Mouse (Mus musculus) liver, embryonic 14.5 days (tissue): ENCODE results near the gene Auts2. TPM values are rescaled to one million over a fixed set of nuclear protein-coding genes. Genes with fewer than 3 reads are reported as not detected.

ENCODE experiments used
- ATAC-seq: fragments of 200-750 bp; cut with Nextera tagmentation; 2 replicates; pipeline ENCODE4 v1.8.0; 2017; ENCODE audit warnings: moderate number of reproducible peaks, mild to moderate bottlenecking, moderate library complexity; ENCODE audit not compliant: insufficient read depth
- DNase-seq, 3 experiments: peaks; one replicate each; pipeline ENCODE4 v3.0.0-alpha.2; 2012 to 2013; ENCODE audit warnings: low read depth in 3 of 3, low spot score in 3 of 3
- H3K27ac ChIP-seq: fragments of 300-500 bp; sonication (generic); 2 replicates; pipeline ENCODE4 v1.5.1; 2014; ENCODE audit warnings: moderate library complexity, mild to moderate bottlenecking, control low read depth, inconsistent platforms
- H3K27me3 ChIP-seq: fragments of 300-500 bp; sonication (generic); 2 replicates; pipeline ENCODE4 v1.6.1; 2014; ENCODE audit warnings: mild to moderate bottlenecking, low read length, moderate library complexity; ENCODE audit not compliant: control insufficient read depth, insufficient read depth
- H3K36me3 ChIP-seq: fragments of 300-500 bp; sonication (generic); replicated peaks from 2 replicates; pipeline ENCODE4 v1.6.1; 2014; ENCODE audit warnings: low read depth; ENCODE audit not compliant: control insufficient read depth, insufficient read depth
- H3K4me1 ChIP-seq, 2 experiments: fragments of 200-500 bp in 1 of 2; fragments of 300-500 bp in 1 of 2; sonication (generic) in 1 of 2; replicated peaks; 2 replicates each; pipeline ENCODE4 v1.6.1; 2012 to 2014; ENCODE audit warnings: antibody characterized with exemption in 1 of 2, inconsistent platforms in 1 of 2, low read length in 1 of 2; ENCODE audit not compliant: control insufficient read depth in 2 of 2, insufficient read depth in 2 of 2
- H3K4me2 ChIP-seq: fragments of 300-500 bp; sonication (generic); 2 replicates; pipeline ENCODE4 v1.6.1; 2014; ENCODE audit warnings: low read depth, mild to moderate bottlenecking, control low read depth, moderate library complexity
- H3K4me3 ChIP-seq, 2 experiments: fragments of 200-500 bp in 1 of 2; fragments of 300-500 bp in 1 of 2; sonication (generic) in 1 of 2; 2 replicates each; pipeline ENCODE4 v1.5.1; 2012 to 2014; ENCODE audit warnings: low read depth in 2 of 2, low read length in 2 of 2, mild to moderate bottlenecking in 2 of 2, control low read depth in 1 of 2, inconsistent platforms in 1 of 2, moderate library complexity in 1 of 2; ENCODE audit not compliant: insufficient read depth in 1 of 2
- H3K9ac ChIP-seq: fragments of 300-500 bp; sonication (generic); replicated peaks from 2 replicates; pipeline ENCODE4 v1.6.1; 2014; ENCODE audit warnings: mild to moderate bottlenecking, control low read depth, moderate library complexity
- H3K9me3 ChIP-seq: fragments of 300-500 bp; sonication (generic); 2 replicates; pipeline ENCODE4 v1.6.1; 2016; ENCODE audit warnings: low read length, mixed read lengths; ENCODE audit not compliant: control insufficient read depth
- CTCF ChIP-seq: IDR thresholded peaks from 2 replicates; pipeline ENCODE4 v1.5.1; 2016; ENCODE audit warnings: antibody characterized with exemption, low read depth, control low read depth
- EP300 ChIP-seq: IDR thresholded peaks from 2 replicates; pipeline ENCODE4 v1.6.1; 2016; ENCODE audit warnings: antibody characterized with exemption, low read depth
- WGBS: fragments of 180-500 bp; shearing (Covaris S2); extraction: QIAGEN DNeasy Blood & Tissue Kit; methylation state at CpG from one replicate; pipeline ENCODE4 v1.1.7; 2014; ENCODE audit not compliant: insufficient replicate concordance; 5-methylcytosine and 5-hydroxymethylcytosine counted together
- polyA plus RNA-seq, 2 experiments: library from polyadenylated mRNA; depleted of rRNA in 1 of 2; stranded (reverse) in 1 of 2; unstranded in 1 of 2; fragments of >200 nt; fragmentation: Nextera tagmentation in 1 of 2; extraction: Ambion mirVana in 1 of 2; gene quantifications; 2 replicates each; pipeline versions ENCODE4 v1.2.1 to v1.2.3; 2012 to 2014

Gene Auts2
- polyA plus RNA-seq, 2 experiments = 0.77 to 1.6 TPM

DNA sequence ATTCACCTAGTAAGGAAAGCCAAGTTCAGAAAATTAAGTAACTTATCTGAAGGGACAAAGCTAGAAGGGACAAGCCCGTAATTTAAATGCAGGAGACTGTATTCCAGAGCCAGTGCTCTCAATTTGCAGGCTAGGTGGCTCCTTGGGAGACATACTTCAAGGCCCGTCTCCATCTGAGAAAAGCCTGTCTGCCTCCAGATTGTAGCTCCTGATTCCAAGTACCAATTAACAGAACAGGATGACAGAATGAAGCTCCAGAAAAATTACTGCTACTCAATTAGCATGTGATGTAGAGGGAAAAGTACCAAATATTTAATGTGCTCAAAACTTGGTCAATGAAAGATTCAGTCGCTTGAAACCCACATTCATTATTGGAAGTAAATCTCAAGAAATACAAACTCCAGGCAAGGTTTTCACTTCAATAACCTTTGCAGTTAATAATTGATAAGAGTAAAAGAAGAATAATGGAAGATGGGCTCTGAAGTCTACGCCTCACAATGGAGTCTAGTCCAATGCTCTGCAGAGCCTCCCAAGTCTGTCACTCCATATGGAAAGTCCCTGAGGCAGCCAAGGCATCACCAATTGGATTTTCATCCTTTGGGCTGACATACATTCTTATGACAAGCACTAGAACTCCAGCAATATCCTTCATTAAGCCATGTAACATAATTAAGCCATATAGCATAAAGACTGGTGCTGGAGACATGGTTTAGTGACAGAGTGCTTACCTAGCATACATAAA is 97.8 kb downstream of the Auts2 start:
- DNase-seq = no peak
- no peak for ATAC-seq
- Histone ChIP-seq H3K4me2 (no peak overlapping the region), H3K4me3 (no peak overlapping the region), H3K9me3 (no peaks in the 10 kb centered on the region), H3K9ac (no peak overlapping the region), H3K4me1 (peaks cover 0 to 2% of the 10 kb centered on the region in 2 experiments; a peak in 1 of 4 replicates), H3K27me3 (no peaks in the 10 kb centered on the region), H3K36me3 (no peaks in the 10 kb centered on the region), H3K27ac (no peak overlapping the region)
- WGBS = 63% methylated on average over 4 of the region's 4 CpGs
- TF ChIP-seq EP300 = no peak
- TF ChIP-seq CTCF = no peak

DNA sequence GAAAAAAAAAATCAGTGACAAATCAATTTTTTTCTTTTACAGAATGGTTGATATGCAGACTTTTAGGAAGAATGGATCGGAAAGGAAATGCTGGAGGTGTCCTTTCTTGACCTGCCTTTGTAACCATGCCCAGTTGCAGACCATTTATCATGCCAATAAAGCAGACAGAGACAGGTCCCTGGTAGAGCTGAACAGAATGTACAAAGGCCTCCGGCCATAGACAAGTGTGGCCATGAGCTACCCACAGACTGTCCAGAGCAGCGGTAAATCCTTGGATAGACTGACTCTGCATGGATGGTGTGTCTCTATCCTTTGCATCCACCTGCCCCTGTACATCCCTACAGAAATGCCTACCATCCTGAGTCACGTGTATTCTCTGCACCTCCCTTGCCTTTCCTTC is 100.2 kb downstream of the Auts2 start:
- no peak for DNase-seq

DNA sequence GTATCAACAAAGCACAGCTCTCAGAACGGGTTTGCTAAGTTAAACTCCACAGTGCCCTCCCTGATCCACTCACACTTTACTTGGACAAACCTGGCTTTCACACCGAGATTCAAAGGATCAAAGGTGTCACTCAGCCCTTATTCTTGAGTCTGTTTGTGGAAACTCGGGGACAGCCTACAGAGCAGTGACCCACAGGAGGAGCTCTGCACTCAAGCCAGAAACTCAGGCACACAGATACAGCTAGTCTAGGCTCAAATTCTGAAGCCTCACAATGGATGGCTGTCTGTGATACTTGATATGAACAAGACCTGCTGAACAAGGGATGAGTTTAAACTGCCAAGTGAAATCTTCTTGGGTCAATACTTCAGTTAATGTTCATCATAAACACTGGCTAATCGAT is 104.7 kb downstream of the Auts2 start:
- Histone ChIP-seq H3K4me3 (no peak overlapping the region), H3K36me3 (no peaks in the 10 kb centered on the region), H3K9me3 (no peaks in the 10 kb centered on the region), H3K27me3 (no peaks in the 10 kb centered on the region), H3K4me1 (peaks cover 0 to 4% of the 10 kb centered on the region in 2 experiments; a peak in 1 of 4 replicates), H3K27ac (no peak overlapping the region), H3K9ac (no peak overlapping the region), H3K4me2 (no peak overlapping the region)
- ATAC-seq (no peak), DNase-seq (no peak)
- no peak for TF ChIP-seq EP300
- WGBS = 40% methylated on average over 4 of the region's 4 CpGs

More for the DNA sequence above, 100.2 kb downstream of the Auts2 start:
- no peaks in the 10 kb centered on the region for H3K36me3 ChIP-seq
- no peak overlapping the region for H3K27ac ChIP-seq
- no peak overlapping the region for H3K4me3 ChIP-seq
- H3K4me1 ChIP-seq = no peaks in the 10 kb centered on the region; a peak in 2 of 4 replicates
- no peaks in the 10 kb centered on the region for H3K27me3 ChIP-seq
- H3K9ac ChIP-seq = no peak overlapping the region
- no peak for ATAC-seq
- H3K4me2 ChIP-seq = no peak overlapping the region
- no peaks in the 10 kb centered on the region for H3K9me3 ChIP-seq
- 70% methylated on average over 4 of the region's 4 CpGs for WGBS
- TF ChIP-seq CTCF (no peak), EP300 (no peak)

DNA sequence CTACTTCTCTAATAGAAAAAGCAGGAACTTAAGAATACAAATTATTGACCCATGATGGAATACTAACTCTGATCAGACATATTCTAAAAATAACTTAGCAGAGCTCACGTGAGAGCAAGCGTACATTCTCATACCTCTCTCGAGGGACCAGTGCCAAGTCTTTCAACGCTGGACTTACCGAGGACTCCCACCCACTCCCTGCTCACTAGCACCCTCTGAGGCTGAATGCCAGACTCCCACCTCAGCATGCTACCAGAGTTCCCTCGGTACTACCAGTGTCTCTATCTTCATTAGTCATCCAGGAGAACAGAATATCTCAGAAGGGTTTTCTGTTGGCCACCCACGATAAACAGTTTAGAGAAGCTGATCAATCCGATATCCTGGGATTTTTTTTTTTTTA is 105.2 kb downstream of the Auts2 start:
- no peak overlapping the region for H3K4me3 ChIP-seq
- peaks cover 0 to 7% of the 10 kb centered on the region in 2 experiments; a peak in 1 of 4 replicates for H3K4me1 ChIP-seq
- ATAC-seq (no peak), DNase-seq (no peak)
- no peak overlapping the region for H3K27ac ChIP-seq
- TF ChIP-seq CTCF = no peak
- TF ChIP-seq EP300 = no peak
- no peaks in the 10 kb centered on the region for H3K36me3 ChIP-seq
- H3K27me3 ChIP-seq = no peaks in the 10 kb centered on the region
- H3K4me2 ChIP-seq = no peak overlapping the region
- WGBS = 41% methylated on average over 8 of the region's 8 CpGs
- H3K9me3 ChIP-seq = no peaks in the 10 kb centered on the region
- no peak overlapping the region for H3K9ac ChIP-seq

DNA sequence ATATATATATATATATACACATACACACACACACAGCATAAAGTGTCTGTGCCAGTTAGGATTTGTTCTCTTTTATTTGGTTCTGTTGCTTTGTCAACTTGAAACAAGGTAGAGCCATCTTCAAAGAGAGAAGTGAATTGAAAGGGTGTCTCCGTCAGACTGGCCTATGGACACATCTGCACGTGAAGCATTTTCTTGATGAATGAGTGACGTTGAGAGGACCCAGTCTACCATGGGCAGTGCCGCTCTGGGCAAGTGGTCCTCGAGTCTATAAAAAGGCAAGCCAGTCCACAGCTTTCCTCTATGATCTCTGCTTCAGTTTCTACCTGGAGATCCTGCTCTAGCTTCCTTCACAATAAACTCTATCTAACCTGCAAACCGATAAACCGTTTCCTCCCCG is 105.7 kb downstream of the Auts2 start:
- Histone ChIP-seq H3K27me3 (no peaks in the 10 kb centered on the region), H3K4me1 (peaks cover 0 to 7% of the 10 kb centered on the region in 2 experiments; a peak in 1 of 4 replicates), H3K36me3 (no peaks in the 10 kb centered on the region), H3K4me3 (no peak overlapping the region), H3K9ac (no peak overlapping the region), H3K4me2 (no peak overlapping the region), H3K27ac (no peak overlapping the region), H3K9me3 (no peaks in the 10 kb centered on the region)
- ATAC-seq (no peak), DNase-seq (no peak)
- WGBS = 78% methylated on average over 8 of the region's 8 CpGs
- no peak for TF ChIP-seq CTCF
- no peak for TF ChIP-seq EP300
